Mouse (Mus musculus) stomach, embryonic 14.5 days (tissue): Measurements from ENCODE around the gene 4931440F15Rik. TPM values are rescaled to one million over a fixed set of nuclear protein-coding genes. Genes with fewer than 3 reads are reported as not detected.

ENCODE experiments used
- ATAC-seq: fragments of 200-750 bp; cut with Nextera tagmentation; 2 replicates; pipeline ENCODE4 v1.8.0; 2017; ENCODE audit warnings: low read depth, moderate TSS enrichment; ENCODE audit not compliant: insufficient number of reproducible peaks, insufficient read depth, low FRiP score
- H3K27ac ChIP-seq: fragments of 300-500 bp; sonication (generic); 2 replicates; pipeline ENCODE4 v1.5.1; 2014; ENCODE audit warnings: mild to moderate bottlenecking, low read length, moderate library complexity, mixed read lengths
- H3K27me3 ChIP-seq: fragments of 300-500 bp; sonication (generic); 2 replicates; pipeline ENCODE4 v1.6.1; 2014; ENCODE audit warnings: low read length, control low read depth, mixed read lengths; ENCODE audit not compliant: control insufficient read depth, insufficient read depth
- H3K36me3 ChIP-seq: fragments of 300-500 bp; sonication (generic); 2 replicates; pipeline ENCODE4 v1.6.1; 2014; ENCODE audit warnings: mild to moderate bottlenecking, control low read depth, low read length, moderate library complexity, mixed read lengths; ENCODE audit not compliant: control insufficient read depth, insufficient read depth
- H3K4me1 ChIP-seq: fragments of 300-500 bp; sonication (generic); 2 replicates; pipeline ENCODE4 v1.6.1; 2014; ENCODE audit warnings: low read length, control low read depth, mixed read lengths; ENCODE audit not compliant: control insufficient read depth, insufficient read depth
- H3K4me2 ChIP-seq: fragments of 300-500 bp; sonication (generic); replicated peaks from 2 replicates; pipeline ENCODE4 v1.6.1; 2014; ENCODE audit warnings: low read depth, low read length, control low read depth
- H3K4me3 ChIP-seq: fragments of 300-500 bp; sonication (generic); 2 replicates; pipeline ENCODE4 v1.5.1; 2014; ENCODE audit warnings: low read depth, low read length, control low read depth
- H3K9ac ChIP-seq: fragments of 300-500 bp; sonication (generic); replicated peaks from 2 replicates; pipeline ENCODE4 v1.6.1; 2014; ENCODE audit warnings: low read depth, mild to moderate bottlenecking, control low read depth, low read length, moderate library complexity, mixed read lengths
- H3K9me3 ChIP-seq: fragments of 300-500 bp; sonication (generic); 2 replicates; pipeline ENCODE4 v1.6.1; 2016; ENCODE audit warnings: low read depth, low read length, control low read depth; ENCODE audit not compliant: control insufficient read depth
- WGBS: fragments of 180-500 bp; shearing (Covaris S2); extraction: QIAGEN DNeasy Blood & Tissue Kit; methylation state at CpG from one replicate; pipeline ENCODE4 v1.1.7; 2014; 5-methylcytosine and 5-hydroxymethylcytosine counted together
- polyA plus RNA-seq: library from polyadenylated mRNA; unstranded; fragments of >200 nt; fragmentation: Nextera tagmentation; extraction: Ambion mirVana; gene quantifications from 2 replicates; pipeline ENCODE4 v1.2.1, GENCODE M21; 2014

The 4931440F15Rik gene
- polyA plus RNA-seq, 1 experiment from 2014 or later, result 0.36 TPM

DNA sequence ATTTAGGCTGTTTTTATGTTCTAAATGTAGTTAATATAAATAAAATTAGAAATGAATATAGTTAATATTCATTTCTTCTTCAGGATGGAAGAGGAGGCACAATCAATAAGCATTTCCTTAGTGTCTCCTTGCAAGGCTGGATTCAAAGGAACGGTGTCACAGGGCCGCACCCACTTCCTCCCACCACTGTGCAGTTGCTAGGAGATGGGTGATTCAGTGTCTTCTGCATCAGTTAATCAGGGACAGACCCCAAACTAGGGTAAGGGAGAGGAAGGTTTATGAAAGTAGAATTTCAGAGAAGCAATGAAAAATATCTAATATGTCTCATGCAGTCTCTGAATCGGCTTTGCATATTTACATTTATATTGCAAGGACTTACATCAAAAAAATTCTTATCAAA lies 15.1 kb downstream of the 4931440F15Rik start:
- WGBS, result 88% methylated on average over 3 of the region's 3 CpGs
- Histone ChIP-seq H3K27me3 (no peaks in the 10 kb centered on the region), H3K4me3 (no peak overlapping the region), H3K4me2 (no peak overlapping the region), H3K36me3 (no peaks in the 10 kb centered on the region), H3K27ac (no peak overlapping the region), H3K9me3 (no peaks in the 10 kb centered on the region), H3K4me1 (peaks cover 3% of the 10 kb centered on the region; the same call in 1 of the 2 replicates), H3K9ac (no peak overlapping the region)
- no peak for ATAC-seq

DNA sequence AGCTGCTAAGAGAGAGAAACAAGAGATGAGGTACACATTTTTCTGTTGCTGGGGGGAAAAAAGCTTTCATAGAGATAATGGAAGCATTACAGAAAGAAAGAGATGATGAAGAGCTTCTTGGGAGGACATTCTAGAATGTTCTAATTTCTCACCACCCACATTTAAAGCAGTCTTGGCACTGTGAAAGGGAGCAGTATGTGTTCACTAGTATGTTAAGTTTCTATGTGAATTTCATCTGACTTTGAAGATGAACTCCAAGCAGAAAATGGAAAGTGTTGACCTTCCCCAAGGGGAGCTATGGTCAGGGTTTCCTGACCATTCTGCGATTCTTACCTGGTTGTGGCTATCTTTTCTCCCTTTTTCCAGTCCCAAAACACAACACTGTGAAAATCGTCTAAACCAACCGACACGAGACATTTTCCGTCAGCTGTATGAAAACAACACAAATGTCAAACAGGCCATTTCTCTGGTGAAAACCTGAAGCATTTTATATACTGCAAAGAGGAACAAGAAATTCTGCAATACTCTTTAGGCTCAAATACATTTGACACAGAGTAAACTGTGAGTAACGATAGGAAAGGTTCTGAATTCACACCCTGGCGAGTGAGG lies 16.4 kb downstream of the 4931440F15Rik start:
- Histone ChIP-seq H3K9me3 (no peaks in the 10 kb centered on the region), H3K27ac (no peak overlapping the region), H3K36me3 (no peaks in the 10 kb centered on the region), H3K9ac (no peak overlapping the region), H3K27me3 (no peaks in the 10 kb centered on the region), H3K4me3 (no peak overlapping the region), H3K4me2 (no peak overlapping the region), H3K4me1 (peaks cover 3% of the 10 kb centered on the region; the same call in 1 of the 2 replicates)
- WGBS, result 76% methylated on average over 7 of the region's 7 CpGs
- no peak for ATAC-seq

DNA sequence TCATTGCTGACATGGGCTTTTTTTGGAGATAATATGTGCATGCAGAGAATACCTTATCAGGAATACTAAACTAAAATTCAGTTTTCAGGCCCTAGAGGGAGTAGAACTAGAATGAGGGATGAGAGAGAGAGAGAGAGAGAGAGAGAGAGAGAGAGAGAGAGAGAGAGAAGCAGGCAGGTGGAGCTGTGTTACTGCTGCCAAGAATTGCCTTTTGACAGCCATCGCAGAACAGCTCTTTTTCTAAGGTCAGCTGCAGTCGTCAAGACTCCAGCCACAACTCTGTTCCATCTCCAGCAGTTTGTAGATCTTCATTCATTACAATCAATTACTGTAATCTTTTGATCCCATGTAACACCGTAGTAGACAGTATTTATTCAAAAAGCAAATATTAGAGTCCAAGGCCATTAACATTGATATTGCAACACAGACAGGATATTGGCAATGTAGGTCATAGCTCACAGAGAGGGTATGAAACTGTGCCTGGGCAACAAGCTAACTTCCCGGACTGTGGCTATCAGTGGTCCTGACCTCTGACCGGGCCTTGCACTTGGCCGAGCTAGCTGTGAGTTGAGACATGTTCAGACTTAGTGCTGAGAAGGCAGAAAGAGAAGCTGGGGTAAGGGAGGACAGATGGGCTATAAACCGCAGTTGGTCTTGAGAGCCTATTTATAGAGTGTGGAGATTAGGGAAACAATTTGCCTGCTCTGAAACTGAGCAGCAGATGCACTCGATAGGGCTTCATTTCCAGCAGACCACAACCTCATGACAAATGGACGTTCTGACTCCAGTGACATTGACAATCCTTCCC lies 17.1 kb downstream of the 4931440F15Rik start:
- Histone ChIP-seq H3K4me2 (no peak overlapping the region), H3K36me3 (no peaks in the 10 kb centered on the region), H3K27me3 (no peaks in the 10 kb centered on the region), H3K4me1 (peaks cover 3% of the 10 kb centered on the region; the same call in 1 of the 2 replicates), H3K9ac (no peak overlapping the region), H3K9me3 (no peaks in the 10 kb centered on the region), H3K27ac (0 out of 2 replicates have a peak overlapping the region, but pooled peaks have one; percentile 27), H3K4me3 (no peak overlapping the region)
- 29% methylated on average over 9 of the region's 9 CpGs for WGBS
- ATAC-seq, result 0 out of 2 replicates have a peak, but pooled peaks have one; percentile 46

DNA sequence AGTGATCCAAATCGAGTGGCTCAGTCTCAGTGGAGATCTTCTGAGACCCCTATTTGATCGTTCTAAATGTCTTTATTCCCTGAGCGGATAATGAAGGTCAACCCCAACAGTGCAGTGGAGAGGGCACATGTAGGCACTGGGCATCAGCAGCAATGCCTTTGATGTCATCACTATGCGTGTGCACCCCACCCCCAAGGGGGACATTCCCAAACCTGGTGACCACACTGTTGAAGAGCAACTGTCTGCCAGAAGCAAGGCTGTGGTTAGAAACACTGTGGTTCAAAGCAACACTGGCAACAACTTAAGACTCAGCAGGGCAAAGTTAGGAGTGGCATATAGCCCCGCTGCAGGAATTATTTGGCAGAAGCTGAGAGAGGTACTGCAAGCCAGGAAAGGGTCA lies 18.1 kb downstream of the 4931440F15Rik start:
- Histone ChIP-seq H3K9me3 (no peaks in the 10 kb centered on the region), H3K36me3 (no peaks in the 10 kb centered on the region), H3K4me1 (peaks cover 3% of the 10 kb centered on the region; the same call in 1 of the 2 replicates), H3K4me3 (no peak overlapping the region), H3K27ac (no peak overlapping the region), H3K4me2 (no peak overlapping the region), H3K9ac (no peak overlapping the region), H3K27me3 (no peaks in the 10 kb centered on the region)
- ATAC-seq, result no peak
- 86% methylated on average over 5 of the region's 5 CpGs for WGBS

DNA sequence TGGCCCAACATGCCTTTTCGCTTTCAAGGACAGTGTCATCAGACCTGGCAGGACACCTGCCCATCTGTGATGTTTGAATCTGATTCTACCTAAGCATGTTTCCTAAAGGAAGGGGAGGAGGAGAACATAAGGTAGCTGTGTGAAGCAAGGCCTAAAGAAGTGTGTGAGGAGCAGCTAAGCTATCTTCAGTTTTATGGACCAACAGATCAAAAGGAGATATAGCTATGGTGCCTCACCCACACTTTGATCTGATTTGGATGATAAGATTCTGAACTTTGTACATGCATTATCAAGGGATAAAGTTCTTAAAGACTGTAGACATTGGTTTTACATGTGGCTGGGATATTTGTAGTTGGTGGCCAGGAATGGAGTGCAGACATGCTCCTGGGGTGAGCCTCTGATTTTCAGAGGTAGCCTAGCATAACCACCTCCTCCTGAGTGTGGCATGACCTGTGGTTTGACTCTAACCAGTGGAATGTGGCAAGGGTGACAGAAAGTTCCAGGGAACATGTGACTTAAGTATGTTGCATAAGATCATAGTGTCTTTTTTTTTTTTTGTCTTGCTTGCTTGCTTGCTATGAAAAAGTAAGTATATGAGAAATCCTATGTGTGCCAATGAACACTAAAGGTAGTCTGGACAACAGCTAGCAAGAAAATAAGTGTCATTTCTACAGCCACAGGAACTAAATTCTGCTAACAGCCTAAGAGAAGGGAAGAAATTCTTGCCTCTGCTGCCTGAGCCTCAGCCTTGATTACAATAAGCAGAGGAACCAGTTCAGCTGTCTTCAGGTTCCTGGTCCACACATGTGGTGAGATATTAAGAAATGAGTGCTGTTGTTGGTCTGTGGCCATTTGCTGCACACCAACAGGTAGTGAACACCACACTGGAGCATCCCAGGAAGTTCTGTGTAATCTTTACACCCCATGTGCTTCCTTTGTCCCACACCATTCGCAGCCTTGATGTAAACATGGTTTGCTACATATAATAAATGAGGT lies 23.7 kb downstream of the 4931440F15Rik start:
- H3K27ac ChIP-seq, result no peak overlapping the region
- WGBS, result 66% methylated on average over 2 of the region's 2 CpGs
- H3K9me3 ChIP-seq, result no peaks in the 10 kb centered on the region
- H3K9ac ChIP-seq, result no peak overlapping the region
- H3K4me2 ChIP-seq, result no peak overlapping the region
- ATAC-seq, result no peak
- H3K36me3 ChIP-seq, result no peaks in the 10 kb centered on the region
- H3K4me3 ChIP-seq, result no peak overlapping the region
- H3K27me3 ChIP-seq, result no peaks in the 10 kb centered on the region
- H3K4me1 ChIP-seq, result no peaks in the 10 kb centered on the region

DNA sequence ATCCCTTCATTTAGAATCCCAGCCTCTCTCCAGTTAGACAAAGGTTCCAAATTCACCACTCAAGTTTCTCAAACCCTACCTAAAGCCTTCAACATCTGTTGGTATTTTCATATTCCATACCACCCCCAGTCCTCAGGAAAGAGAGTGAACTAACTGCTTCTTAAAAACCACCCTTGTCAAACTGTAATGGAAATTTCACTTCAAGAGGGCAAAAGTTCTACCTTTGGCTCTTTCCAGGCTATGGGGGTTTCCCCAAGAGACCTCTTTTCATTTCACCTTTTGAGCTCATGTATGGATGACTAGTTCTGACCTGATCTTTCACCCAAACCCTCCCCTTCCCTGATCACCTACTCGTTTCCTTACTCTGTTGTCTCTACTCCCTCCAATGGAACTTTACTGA lies 25.6 kb downstream of the 4931440F15Rik start:
- Histone ChIP-seq H3K4me1 (no peaks in the 10 kb centered on the region), H3K27ac (no peak overlapping the region), H3K4me3 (no peak overlapping the region), H3K36me3 (no peaks in the 10 kb centered on the region), H3K9ac (no peak overlapping the region), H3K27me3 (no peaks in the 10 kb centered on the region), H3K9me3 (no peaks in the 10 kb centered on the region), H3K4me2 (no peak overlapping the region)
- WGBS, result 68% methylated on average over 1 of the region's 1 CpGs
- no peak for ATAC-seq

DNA sequence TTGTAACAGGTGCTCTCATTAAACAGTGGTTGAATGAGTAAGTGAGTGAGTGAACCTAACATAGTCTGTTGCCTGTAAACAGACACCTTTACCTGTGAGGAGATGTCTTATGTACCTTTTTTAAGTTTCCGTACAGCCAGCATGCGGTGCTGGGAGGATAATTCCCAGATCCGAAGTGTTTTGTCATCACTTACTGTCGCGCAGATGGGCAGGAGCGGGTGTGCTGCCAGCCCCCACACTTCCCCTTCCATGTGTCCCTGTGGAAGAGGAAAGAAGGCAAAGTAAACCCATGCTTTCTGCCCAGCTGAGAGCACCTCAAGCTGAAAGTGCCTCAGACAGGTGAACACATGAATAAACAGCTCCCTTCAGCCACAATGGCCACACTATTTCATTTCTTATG lies 30.4 kb downstream of the 4931440F15Rik start:
- ATAC-seq, result no peak
- no peak overlapping the region for H3K27ac ChIP-seq

DNA sequence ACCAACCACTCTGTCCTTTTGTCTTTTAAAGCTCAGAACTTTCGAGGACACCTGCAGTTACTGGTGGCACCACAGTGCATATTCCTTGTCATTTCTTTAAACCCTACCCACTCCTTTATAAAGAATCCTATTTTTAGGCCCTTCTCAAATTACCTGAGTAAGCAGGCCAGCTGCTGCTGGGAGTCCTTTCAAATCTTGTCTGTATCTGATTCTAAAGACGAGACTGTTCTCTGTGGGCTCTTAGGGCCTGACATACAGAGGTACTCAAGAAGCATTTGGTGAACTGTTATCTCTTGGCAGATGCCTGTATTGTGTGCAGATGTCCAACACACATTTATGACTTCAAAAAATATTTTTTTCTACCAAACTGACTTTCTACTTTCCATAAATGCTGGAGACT lies 31.0 kb downstream of the 4931440F15Rik start:
- Histone ChIP-seq H3K9me3 (no peaks in the 10 kb centered on the region), H3K27me3 (no peaks in the 10 kb centered on the region), H3K4me2 (no peak overlapping the region), H3K4me3 (no peak overlapping the region), H3K27ac (no peak overlapping the region), H3K36me3 (no peaks in the 10 kb centered on the region), H3K9ac (no peak overlapping the region), H3K4me1 (no peaks in the 10 kb centered on the region)
- WGBS, result 38% methylated on average over 2 of the region's 2 CpGs
- no peak for ATAC-seq

More for the DNA sequence above, 30.4 kb downstream of the 4931440F15Rik start:
- H3K36me3 ChIP-seq, result no peaks in the 10 kb centered on the region
- no peaks in the 10 kb centered on the region for H3K9me3 ChIP-seq
- H3K4me1 ChIP-seq, result no peaks in the 10 kb centered on the region
- no peak overlapping the region for H3K4me3 ChIP-seq
- H3K27me3 ChIP-seq, result no peaks in the 10 kb centered on the region
- no peak overlapping the region for H3K4me2 ChIP-seq
- no peak overlapping the region for H3K9ac ChIP-seq
- WGBS, result 85% methylated on average over 6 of the region's 6 CpGs
